Mouse (Mus musculus) C2C12 (cell line): Measurements from ENCODE around the gene Nudt19. TPM values are rescaled to one million over a fixed set of nuclear protein-coding genes. Genes with fewer than 3 reads are reported as not detected.

Experiments
- H3K27me3 ChIP-seq: one replicate; pipeline ENCODE4 v1.6.1; 2011; ENCODE audit not compliant: control insufficient read depth, insufficient read depth, insufficient read length
- H3K36me3 ChIP-seq: one replicate; pipeline ENCODE4 v1.6.1; 2011; ENCODE audit not compliant: control insufficient read depth, insufficient read depth
- H3K4me3 ChIP-seq: one replicate; pipeline ENCODE4 v1.5.1; 2011; ENCODE audit warnings: mild to moderate bottlenecking, control low read depth; ENCODE audit not compliant: poor library complexity, insufficient read depth, severe bottlenecking
- H3K79me2 ChIP-seq: one replicate; pipeline ENCODE4 v1.6.1; 2011; ENCODE audit not compliant: control insufficient read depth, insufficient read depth
- H3K79me3 ChIP-seq: one replicate; pipeline ENCODE4 v1.6.1; 2011; ENCODE audit warnings: low read depth, control low read depth
- H3ac ChIP-seq: one replicate; pipeline ENCODE3; 2011; ENCODE audit warnings: low read depth; ENCODE audit not compliant: control insufficient read depth, insufficient read length
- CEBPB ChIP-seq: IDR thresholded peaks from one replicate; pipeline ENCODE4 v1.6.1; 2011; ENCODE audit warnings: low read depth, mild to moderate bottlenecking, control low read depth, moderate library complexity
- CTCF ChIP-seq: IDR thresholded peaks from one replicate; pipeline ENCODE4 v1.5.1; 2011; ENCODE audit not compliant: control insufficient read depth, insufficient read depth, insufficient read length
- FOSL1 ChIP-seq: IDR thresholded peaks from one replicate; pipeline ENCODE4 v1.8.0; 2011; ENCODE audit warnings: mild to moderate bottlenecking, low read length; ENCODE audit not compliant: poor library complexity, insufficient read depth, severe bottlenecking
- MAX ChIP-seq: IDR thresholded peaks from one replicate; pipeline ENCODE4 v1.6.1; 2011; ENCODE audit warnings: mild to moderate bottlenecking, control low read depth
- MYOD1 ChIP-seq: IDR thresholded peaks from one replicate; pipeline ENCODE4 v1.6.1; 2011; ENCODE audit warnings: low read depth; ENCODE audit not compliant: control insufficient read depth, insufficient read length
- MYOG ChIP-seq: IDR thresholded peaks from one replicate; pipeline ENCODE4 v1.6.1; 2011; ENCODE audit not compliant: control insufficient read depth, insufficient read length; ENCODE audit errors: extremely low read depth
- USF1 ChIP-seq: IDR thresholded peaks from one replicate; pipeline ENCODE4 v1.6.1; 2011; ENCODE audit warnings: low read depth, mild to moderate bottlenecking, control low read depth, moderate library complexity
- polyA plus RNA-seq: library from polyadenylated mRNA; unstranded; fragments of >200 nt; fragmentation: generic; extraction: Trizol; gene quantifications from one replicate; pipeline ENCODE4 v1.2.1, GENCODE M21; 2012; ENCODE audit warnings: missing spikeins

The Nudt19 gene
- polyA plus RNA-seq, 1 experiment, result 33.9 TPM

DNA sequence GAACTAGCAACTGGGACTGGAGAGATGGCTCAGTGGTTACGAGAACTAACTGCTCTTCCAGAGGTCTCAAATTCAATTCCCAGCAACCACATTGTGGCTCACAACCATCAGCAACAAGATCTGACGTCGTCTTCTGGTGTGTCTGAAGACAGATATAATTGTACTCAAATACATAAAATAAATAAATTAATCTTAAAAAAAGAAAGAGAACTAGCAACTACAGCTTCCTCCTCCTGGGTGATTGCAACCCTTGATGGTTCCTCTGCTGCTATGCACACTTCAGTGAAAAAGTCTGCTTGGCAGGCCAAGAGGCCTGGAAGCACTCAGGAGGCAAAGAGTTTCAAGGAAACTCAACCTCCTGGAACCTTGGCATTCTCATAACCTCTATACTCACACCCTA is 26.1 kb downstream of the Nudt19 start:
- no peaks in the 10 kb centered on the region for H3K27me3 ChIP-seq
- no peak overlapping the region for H3ac ChIP-seq
- H3K36me3 ChIP-seq, result no peaks in the 10 kb centered on the region
- H3K4me3 ChIP-seq, result no peak overlapping the region
- H3K79me2 ChIP-seq, result no peaks in the 10 kb centered on the region
- TF ChIP-seq CTCF (no peak), CEBPB (no peak), FOSL1 (no peak), USF1 (no peak), MAX (no peak), MYOD1 (no peak), MYOG (no peak)
- no peaks in the 10 kb centered on the region for H3K79me3 ChIP-seq

DNA sequence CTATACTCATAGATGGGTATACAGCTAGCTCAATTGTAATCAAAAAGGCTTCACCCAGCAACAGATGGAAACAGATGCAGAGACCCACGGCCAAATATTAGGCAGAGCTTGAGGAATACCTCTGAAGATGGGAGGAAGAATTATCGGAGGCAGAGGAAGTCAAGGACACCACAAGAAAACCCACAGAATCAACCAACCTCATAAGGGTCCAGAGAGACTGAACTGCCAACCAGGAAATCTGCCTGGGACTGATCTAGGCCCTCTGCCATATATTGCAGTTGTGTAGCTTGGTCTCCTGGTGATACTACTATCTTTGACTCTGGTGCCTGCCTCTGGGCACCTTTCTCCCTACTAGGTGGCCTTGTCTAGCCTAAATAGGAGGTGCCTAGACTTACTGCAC is 29.3 kb downstream of the Nudt19 start:
- H3K79me3 ChIP-seq, result no peaks in the 10 kb centered on the region
- H3K4me3 ChIP-seq, result no peak overlapping the region
- H3K27me3 ChIP-seq, result peaks cover 8% of the 10 kb centered on the region
- no peaks in the 10 kb centered on the region for H3K79me2 ChIP-seq
- TF ChIP-seq CTCF, result no peak
- no peaks in the 10 kb centered on the region for H3K36me3 ChIP-seq
- H3ac ChIP-seq, result no peak overlapping the region

- no peak overlapping the region for H3K4me3 ChIP-seq
These were observed 54.1 kb downstream of the Nudt19 start for GRCm38 (mm10) chr7:35501995-35502394.

GRCm38 (mm10) chr7:35497516-35497915 is 58.6 kb downstream of the Nudt19 start:
- TF ChIP-seq CEBPB (no peak), FOSL1 (no peak), MYOG (no peak), CTCF (no peak), USF1 (no peak), MAX (no peak), MYOD1 (no peak)
- H3K79me3 ChIP-seq, result no peaks in the 10 kb centered on the region
- no peak overlapping the region for H3ac ChIP-seq
- H3K27me3 ChIP-seq, result peaks cover 14% of the 10 kb centered on the region
- no peaks in the 10 kb centered on the region for H3K79me2 ChIP-seq
- H3K4me3 ChIP-seq, result no peak overlapping the region
- H3K36me3 ChIP-seq, result no peaks in the 10 kb centered on the region

More at GRCm38 (mm10) chr7:35501995-35502394, 54.1 kb downstream of the Nudt19 start:
- no peaks in the 10 kb centered on the region for H3K36me3 ChIP-seq
- H3K79me3 ChIP-seq, result no peaks in the 10 kb centered on the region
- no peak overlapping the region for H3ac ChIP-seq
- TF ChIP-seq MAX, result no peak
- no peak for TF ChIP-seq USF1
- no peak for TF ChIP-seq FOSL1
- TF ChIP-seq CTCF, result no peak
- TF ChIP-seq MYOD1, result no peak
- no peak for TF ChIP-seq MYOG
- no peak for TF ChIP-seq CEBPB
- H3K27me3 ChIP-seq, result peaks cover 29% of the 10 kb centered on the region
- no peaks in the 10 kb centered on the region for H3K79me2 ChIP-seq

Other genes with a start within 250 kb of the Nudt19 start
- 6.0 TPM for gene Gpatch1, start 237.9 kb downstream of the Nudt19 start, polyA plus RNA-seq
- 2.2 TPM for gene Rhpn2, start 222.1 kb downstream of the Nudt19 start, polyA plus RNA-seq
- 14.0 TPM for gene Faap24, start 159.5 kb downstream of the Nudt19 start, polyA plus RNA-seq
- gene Cep89, start 159.3 kb downstream of the Nudt19 start, polyA plus RNA-seq, result 20.5 TPM
- not detected for gene Slc7a9, start 107.5 kb downstream of the Nudt19 start, polyA plus RNA-seq
- gene Tdrd12, start 18.6 kb downstream of the Nudt19 start, polyA plus RNA-seq, result not detected
- gene Rgs9bp, start 29.3 kb upstream of the Nudt19 start, polyA plus RNA-seq, result 0.02 TPM
- gene Ankrd27, start 29.9 kb upstream of the Nudt19 start, polyA plus RNA-seq, result 19.5 TPM
- gene Pdcd5, start 91.2 kb upstream of the Nudt19 start, polyA plus RNA-seq, result 157 TPM
- gene Dpy19l3, start 198.2 kb upstream of the Nudt19 start, polyA plus RNA-seq, result 8.2 TPM
- gene Zfp507, start 246.7 kb upstream of the Nudt19 start, polyA plus RNA-seq, result 7.9 TPM